Mouse (Mus musculus): ENCODE measurements at regions not wholly inside any gene's neighbourhood (a gene's known extent, or its start where the extent isn't known, plus 50 kb on each side); places are given as distances from the start of the nearest gene placed in this dataset.
A peak's percentile ranks its signal among the peaks of the same experiment; 100 is the strongest.

GRCm38 (mm10) chrX:57676764-57677163 is 173.2 kb upstream of the Gpr101 start:
- no peaks in the 10 kb centered on the region for H3K27me3 ChIP-seq (ENCODE audit: insufficient read depth, low read length)
- no peaks in the 10 kb centered on the region for H3K9me3 ChIP-seq (replicated peaks)
- no peak for ATAC-seq (ENCODE audit: extremely low read depth, insufficient number of reproducible peaks, low FRiP score, poor library complexity, severe bottlenecking)
- TF ChIP-seq GATA1 (IDR thresholded peaks at IDR 0.05; ENCODE audit: borderline replicate concordance, low read length) = no peak
- no peak for TF ChIP-seq GATA2 (IDR thresholded peaks at IDR 0.05; ENCODE audit: borderline replicate concordance, low read depth, low read length)
- no peak for TF ChIP-seq TAL1 (conservative IDR thresholded peaks at IDR 0.05; ENCODE audit: low read depth, low read length)
- no peak for TF ChIP-seq POLR2AphosphoS5 (IDR thresholded peaks at IDR 0.05; ENCODE audit: insufficient replicate concordance, low read depth, low read length)
- no peak for TF ChIP-seq CTCF (IDR thresholded peaks at IDR 0.05; ENCODE audit: low read depth, low read length)
- no peaks in the 10 kb centered on the region for H3K36me3 ChIP-seq (replicated peaks)
- no peak overlapping the region for H3K4me3 ChIP-seq (ENCODE audit: low read depth, low read length)
- no peak for DNase-seq (ENCODE audit: low spot score)
- no peaks in the 10 kb centered on the region for H3K4me1 ChIP-seq (ENCODE audit: insufficient read depth, low read depth, low read length)

GRCm38 (mm10) chrX:57674955-57675354 is 171.4 kb upstream of the Gpr101 start:
- H3K4me3 ChIP-seq (ENCODE audit: low read depth, low read length) = no peak overlapping the region
- no peaks in the 10 kb centered on the region for H3K9me3 ChIP-seq (replicated peaks)
- H3K36me3 ChIP-seq (replicated peaks) = no peaks in the 10 kb centered on the region
- TF ChIP-seq POLR2AphosphoS5 (IDR thresholded peaks at IDR 0.05; ENCODE audit: insufficient replicate concordance, low read depth, low read length) (no peak), TAL1 (conservative IDR thresholded peaks at IDR 0.05; ENCODE audit: low read depth, low read length) (no peak), CTCF (IDR thresholded peaks at IDR 0.05; ENCODE audit: low read depth, low read length) (no peak), GATA2 (IDR thresholded peaks at IDR 0.05; ENCODE audit: borderline replicate concordance, low read depth, low read length) (no peak)
- no peaks in the 10 kb centered on the region for H3K27me3 ChIP-seq (ENCODE audit: insufficient read depth, low read length)
- DNase-seq (ENCODE audit: low spot score) (peak; percentile 2), ATAC-seq (ENCODE audit: extremely low read depth, insufficient number of reproducible peaks, low FRiP score, poor library complexity, severe bottlenecking) (no peak)
- H3K4me1 ChIP-seq (ENCODE audit: insufficient read depth, low read depth, low read length) = no peaks in the 10 kb centered on the region

DNA sequence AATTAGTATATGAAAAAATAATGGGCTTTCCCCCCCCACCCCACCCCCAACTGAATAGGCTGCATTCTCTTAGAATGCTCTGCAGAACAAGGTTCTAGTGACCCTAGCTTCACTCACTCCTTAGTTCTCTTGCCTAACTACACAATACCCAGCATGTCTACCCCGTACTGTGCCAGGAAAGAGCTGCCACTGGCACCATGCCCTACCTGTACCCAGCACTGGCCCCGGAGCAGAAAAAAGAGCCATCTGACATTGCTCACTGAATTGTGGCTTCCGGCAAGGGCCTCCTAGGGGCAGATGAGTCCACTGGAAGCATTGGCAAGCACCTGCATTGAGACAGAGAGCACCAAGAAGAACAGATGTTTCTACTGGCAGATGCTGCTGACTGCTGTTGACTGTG is 156.0 kb upstream of the Gpr101 start:
- H3K27me3 ChIP-seq (ENCODE audit: insufficient read depth, low read length) = no peaks in the 10 kb centered on the region
- TF ChIP-seq POLR2AphosphoS5 (IDR thresholded peaks at IDR 0.05; ENCODE audit: insufficient replicate concordance, low read depth, low read length) = no peak
- no peak for TF ChIP-seq TAL1 (conservative IDR thresholded peaks at IDR 0.05; ENCODE audit: low read depth, low read length)
- no peak for TF ChIP-seq CTCF (IDR thresholded peaks at IDR 0.05; ENCODE audit: low read depth, low read length)
- no peak for TF ChIP-seq GATA2 (IDR thresholded peaks at IDR 0.05; ENCODE audit: borderline replicate concordance, low read depth, low read length)
- TF ChIP-seq GATA1 (IDR thresholded peaks at IDR 0.05; ENCODE audit: borderline replicate concordance, low read length) = no peak
- H3K4me3 ChIP-seq (ENCODE audit: low read depth, low read length) = no peak overlapping the region
- no peaks in the 10 kb centered on the region for H3K4me1 ChIP-seq (ENCODE audit: insufficient read depth, low read depth, low read length)
- no peaks in the 10 kb centered on the region for H3K9me3 ChIP-seq (replicated peaks)
- no peak for DNase-seq (ENCODE audit: low spot score)
- ATAC-seq (ENCODE audit: extremely low read depth, insufficient number of reproducible peaks, low FRiP score, poor library complexity, severe bottlenecking) = no peak
- no peaks in the 10 kb centered on the region for H3K36me3 ChIP-seq (replicated peaks)

GRCm38 (mm10) chrX:57656035-57656434 is 152.5 kb upstream of the Gpr101 start:
- Histone ChIP-seq H3K4me1 (ENCODE audit: insufficient read depth, low read depth, low read length) (no peaks in the 10 kb centered on the region), H3K27me3 (ENCODE audit: insufficient read depth, low read length) (no peaks in the 10 kb centered on the region), H3K4me3 (ENCODE audit: low read depth, low read length) (no peak overlapping the region), H3K9me3 (replicated peaks) (no peaks in the 10 kb centered on the region), H3K36me3 (replicated peaks) (no peaks in the 10 kb centered on the region)
- TF ChIP-seq GATA1 (IDR thresholded peaks at IDR 0.05; ENCODE audit: borderline replicate concordance, low read length) (no peak), TAL1 (conservative IDR thresholded peaks at IDR 0.05; ENCODE audit: low read depth, low read length) (no peak), GATA2 (IDR thresholded peaks at IDR 0.05; ENCODE audit: borderline replicate concordance, low read depth, low read length) (no peak), POLR2AphosphoS5 (IDR thresholded peaks at IDR 0.05; ENCODE audit: insufficient replicate concordance, low read depth, low read length) (no peak), CTCF (IDR thresholded peaks at IDR 0.05; ENCODE audit: low read depth, low read length) (no peak)
- ATAC-seq (ENCODE audit: extremely low read depth, insufficient number of reproducible peaks, low FRiP score, poor library complexity, severe bottlenecking) (no peak), DNase-seq (ENCODE audit: low spot score) (no peak)

DNA sequence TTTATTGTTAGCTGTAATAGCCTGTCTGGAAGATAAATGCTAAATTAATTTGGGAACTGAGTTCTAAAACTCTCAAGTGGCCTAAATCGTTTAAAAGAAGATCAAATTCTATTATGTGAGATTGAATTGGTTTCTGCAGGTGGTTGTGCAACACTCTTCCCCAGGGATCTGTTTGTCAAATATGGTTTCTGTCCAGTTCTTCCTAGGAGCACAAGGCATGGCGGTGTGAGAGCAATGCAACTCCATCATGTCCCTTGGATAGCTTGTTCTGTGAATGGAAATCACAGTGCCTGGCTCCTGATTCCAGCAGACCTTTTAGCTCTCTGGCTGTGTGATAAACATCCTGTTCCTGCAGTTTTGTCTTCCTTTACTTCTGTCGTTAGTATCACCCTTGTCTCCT is 151.9 kb upstream of the Gpr101 start:
- Histone ChIP-seq H3K27me3 (ENCODE audit: insufficient read depth, low read length) (no peaks in the 10 kb centered on the region), H3K4me1 (ENCODE audit: insufficient read depth, low read depth, low read length) (no peaks in the 10 kb centered on the region), H3K36me3 (replicated peaks) (no peaks in the 10 kb centered on the region), H3K9me3 (replicated peaks) (no peaks in the 10 kb centered on the region), H3K4me3 (ENCODE audit: low read depth, low read length) (no peak overlapping the region)
- DNase-seq (ENCODE audit: low spot score) = no peak
- TF ChIP-seq CTCF (IDR thresholded peaks at IDR 0.05; ENCODE audit: low read depth, low read length) = no peak
- TF ChIP-seq TAL1 (conservative IDR thresholded peaks at IDR 0.05; ENCODE audit: low read depth, low read length) = no peak
- TF ChIP-seq POLR2AphosphoS5 (IDR thresholded peaks at IDR 0.05; ENCODE audit: insufficient replicate concordance, low read depth, low read length) = no peak
- TF ChIP-seq GATA2 (IDR thresholded peaks at IDR 0.05; ENCODE audit: borderline replicate concordance, low read depth, low read length) = no peak
- TF ChIP-seq GATA1 (IDR thresholded peaks at IDR 0.05; ENCODE audit: borderline replicate concordance, low read length) = no peak
- ATAC-seq (ENCODE audit: extremely low read depth, insufficient number of reproducible peaks, low FRiP score, poor library complexity, severe bottlenecking) = no peak
